ENCODE assay signal across 15 mouse cellular contexts in genomic region chr6:144367626-144368077, GRCm38 (mm10).
A peak's percentile ranks its signal among the peaks of the same experiment; 100 is the strongest.
DNase-seq lines count a peak whose midpoint lies in the region; ATAC-seq lines count a peak whose summit lies in the region.
"Had no signal": no experiment of that assay in that cellular context is flagged by ENCODE, and none has a peak within 500 bp of the region (broad histone marks: within the 10 kb centered on the region; RNA-seq: fewer than 3 reads in every experiment).

No protein-coding gene starts in this region.

- no peak overlapping the region for H3K27ac ChIP-seq in limb, embryonic 12.5 days
- no peak overlapping the region for H3K27ac ChIP-seq in limb, embryonic 10.5 days
- H3K27ac ChIP-seq in forebrain, embryonic 15.5 days (replicated peaks), result peak overlapping the region; percentile 86
- H3K27ac ChIP-seq in hindbrain, embryonic 16.5 days (ENCODE audit: low read depth, low read length), result no peak overlapping the region
- no peak overlapping the region for H3K27ac ChIP-seq in neural tube, embryonic 13.5 days (replicated peaks)
- H3K27ac ChIP-seq: layer of hippocampus, adult 2 months; lung, embryonic 15.5 days had no signal

- no peak overlapping the region for H3K9ac ChIP-seq in limb, embryonic 12.5 days (replicated peaks)
- no peak overlapping the region for H3K9ac ChIP-seq in forebrain, embryonic 15.5 days (replicated peaks)
- no peak overlapping the region for H3K9ac ChIP-seq in hindbrain, embryonic 16.5 days (ENCODE audit: low read depth, low read length)
- H3K9ac ChIP-seq in neural tube, embryonic 13.5 days, result no peak overlapping the region
- H3K9ac ChIP-seq: lung, embryonic 15.5 days had no signal

- no peak for DNase-seq in limb, embryonic 10.5 days (ENCODE audit: low spot score)
- DNase-seq in lung, postnatal 25 days (ENCODE audit: low spot score), result no peak
- DNase-seq in embryo, embryonic 11 days, result no peak
- DNase-seq: cerebellum, postnatal 25 days; heart, adult 18-20 months; right cerebral cortex, postnatal 4 days; thymus, adult 2 months had no signal

- H3K36me3 ChIP-seq in limb, embryonic 12.5 days, result peaks cover 6% of the 10 kb centered on the region; the same call in 1 of the 2 replicates
- H3K36me3 ChIP-seq in limb, embryonic 10.5 days, result no peaks in the 10 kb centered on the region
- no peaks in the 10 kb centered on the region for H3K36me3 ChIP-seq in forebrain, embryonic 15.5 days
- H3K36me3 ChIP-seq in hindbrain, embryonic 16.5 days (ENCODE audit: control insufficient read depth, insufficient read depth, low read length), result no peaks in the 10 kb centered on the region
- H3K36me3 ChIP-seq in neural tube, embryonic 13.5 days, result no peaks in the 10 kb centered on the region; the same call in 1 of the 2 replicates
- H3K36me3 ChIP-seq: lung, embryonic 15.5 days had no signal

- H3K9me3 ChIP-seq in limb, embryonic 12.5 days, result peaks cover 8% of the 10 kb centered on the region
- no peaks in the 10 kb centered on the region for H3K9me3 ChIP-seq in limb, embryonic 10.5 days (replicated peaks)
- 0 out of 2 replicates have a peak, but pooled peaks cover 4% of the 10 kb centered on the region for H3K9me3 ChIP-seq in forebrain, embryonic 15.5 days
- H3K9me3 ChIP-seq in hindbrain, embryonic 16.5 days (ENCODE audit: control insufficient read depth, low read length), result no peaks in the 10 kb centered on the region
- no peaks in the 10 kb centered on the region for H3K9me3 ChIP-seq in neural tube, embryonic 13.5 days
- H3K9me3 ChIP-seq: lung, embryonic 15.5 days had no signal

- ATAC-seq in limb, embryonic 12.5 days (ENCODE audit: insufficient number of reproducible peaks, insufficient read depth, low FRiP score, low TSS enrichment, low read depth), result peak; percentile 37; the same call in 1 of the 2 replicates
- peak; percentile 91 for ATAC-seq in forebrain, embryonic 15.5 days (replicated peaks)
- ATAC-seq in hindbrain, embryonic 16.5 days, result peak; percentile 88
- ATAC-seq in neural tube, embryonic 13.5 days (ENCODE audit: low read depth), result peak; percentile 90
- ATAC-seq: inflammation-experienced regulatory T-cells, adult 6 months had no signal

- 68% methylated on average over 11 of the region's 11 CpGs for WGBS in limb, embryonic 12.5 days
- WGBS in limb, embryonic 10.5 days, result 93% methylated on average over 11 of the region's 11 CpGs
- WGBS in forebrain, embryonic 15.5 days, result 48% methylated on average over 11 of the region's 11 CpGs
- WGBS in hindbrain, embryonic 16.5 days, result 52% methylated on average over 11 of the region's 11 CpGs
- WGBS in neural tube, embryonic 13.5 days, result 48% methylated on average over 11 of the region's 11 CpGs

- H3K4me1 ChIP-seq in limb, embryonic 12.5 days (replicated peaks), result no peaks in the 10 kb centered on the region
- H3K4me1 ChIP-seq in limb, embryonic 10.5 days, result no peaks in the 10 kb centered on the region
- peaks cover 21% of the 10 kb centered on the region for H3K4me1 ChIP-seq in forebrain, embryonic 15.5 days
- H3K4me1 ChIP-seq in hindbrain, embryonic 16.5 days (ENCODE audit: control insufficient read depth, insufficient read depth, low read depth, low read length), result peaks cover 2% of the 10 kb centered on the region; the same call in 1 of the 2 replicates
- peaks cover 15% of the 10 kb centered on the region for H3K4me1 ChIP-seq in neural tube, embryonic 13.5 days (replicated peaks)

- H3K4me2 ChIP-seq in limb, embryonic 12.5 days, result no peak overlapping the region
- no peak overlapping the region for H3K4me2 ChIP-seq in forebrain, embryonic 15.5 days (replicated peaks)
- H3K4me2 ChIP-seq in hindbrain, embryonic 16.5 days (ENCODE audit: low read length), result peak overlapping the region; percentile 18; the same call in 1 of the 2 replicates
- no peak overlapping the region for H3K4me2 ChIP-seq in neural tube, embryonic 13.5 days
- H3K4me2 ChIP-seq: lung, embryonic 15.5 days had no signal

- no peak overlapping the region for H3K4me3 ChIP-seq in limb, embryonic 12.5 days (replicated peaks)
- H3K4me3 ChIP-seq in limb, embryonic 10.5 days, result no peak overlapping the region
- no peak overlapping the region for H3K4me3 ChIP-seq in forebrain, embryonic 15.5 days
- H3K4me3 ChIP-seq in hindbrain, embryonic 16.5 days (ENCODE audit: low read length), result no peak overlapping the region
- no peak overlapping the region for H3K4me3 ChIP-seq in neural tube, embryonic 13.5 days
- H3K4me3 ChIP-seq: layer of hippocampus, adult 2 months; lung, embryonic 15.5 days; myocyte had no signal

- H3K27me3 ChIP-seq in limb, embryonic 12.5 days, result no peaks in the 10 kb centered on the region
- H3K27me3 ChIP-seq in limb, embryonic 10.5 days (ENCODE audit: low read depth, poor library complexity, severe bottlenecking), result no peaks in the 10 kb centered on the region
- no peaks in the 10 kb centered on the region for H3K27me3 ChIP-seq in forebrain, embryonic 15.5 days
- H3K27me3 ChIP-seq in hindbrain, embryonic 16.5 days (replicated peaks; ENCODE audit: control insufficient read depth, insufficient read depth, low read length), result no peaks in the 10 kb centered on the region
- peaks cover 57% of the 10 kb centered on the region for H3K27me3 ChIP-seq in neural tube, embryonic 13.5 days
- H3K27me3 ChIP-seq: lung, embryonic 15.5 days had no signal

Comparison
In these comparisons a context has a peak if more than half of its experiments do, and no peak if none do; other contexts are left out.
1. ATAC-seq: peak in every context shown above with its lines; median percentile 91 in forebrain, embryonic 15.5 days; 90 in neural tube, embryonic 13.5 days; 88 in hindbrain, embryonic 16.5 days; 37 in limb, embryonic 12.5 days.